Mouse (Mus musculus): ENCODE data around the gene Slc25a10. TPM values are rescaled to one million over a fixed set of nuclear protein-coding genes. Genes with fewer than 3 reads are reported as not detected.
"Not testable (repeated sequence)": the region's sequence is repeated elsewhere in the genome, so short reads cannot be mapped to it uniquely, and the experiment has no call there.

The Slc25a10 gene
- total RNA-seq, 2 experiments from 2014 or later = 5.1 to 7.0 TPM

- intact Hi-C loops (cut with DNase I; ENCODE audit: low total_unique reads) = no loop called here
- no peak for DNase-seq
Measured at GRCm38 (mm10) chr11:120506899-120507298, 15.3 kb downstream of the Slc25a10 start.

GRCm38 (mm10) chr11:120507611-120508289 lies 16.1 kb downstream of the Slc25a10 start:
- DNase-seq = no peak
- intact Hi-C loops (cut with DNase I; ENCODE audit: low total_unique reads) = no loop called here

GRCm38 (mm10) chr11:120508290-120508870 lies 16.7 kb downstream of the Slc25a10 start:
- DNase-seq = no peak
- intact Hi-C loops (cut with DNase I; ENCODE audit: low total_unique reads) = no loop called here

GRCm38 (mm10) chr11:120509940-120510339 lies 18.3 kb downstream of the Slc25a10 start:
- no peak for DNase-seq
- intact Hi-C loops (cut with DNase I; ENCODE audit: low total_unique reads) = loop anchor here (5.0 kb wide), 1 partner anchor 52 kb away; no protein-coding TSS in a partner anchor

GRCm38 (mm10) chr11:120510375-120511030 lies 18.9 kb downstream of the Slc25a10 start:
- intact Hi-C loops (cut with DNase I; ENCODE audit: low total_unique reads) = loop anchor here (5.0 kb wide), 1 partner anchor 52 kb away; no protein-coding TSS in a partner anchor

GRCm38 (mm10) chr11:120512790-120513453 lies 21.3 kb downstream of the Slc25a10 start:
- no peak for DNase-seq
- intact Hi-C loops (cut with DNase I; ENCODE audit: low total_unique reads) = loop anchor here (5.0 kb wide), 1 partner anchor 49 kb away; no protein-coding TSS in a partner anchor

More at GRCm38 (mm10) chr11:120510375-120511030, 18.9 kb downstream of the Slc25a10 start:
- DNase-seq = no peak

- intact Hi-C loops (cut with DNase I; ENCODE audit: low total_unique reads) = loop anchor here (5.0 kb wide), 1 partner anchor 48 kb away; no protein-coding TSS in a partner anchor
- DNase-seq = not testable (repeated sequence)
Measured at GRCm38 (mm10) chr11:120514262-120514661, 22.6 kb downstream of the Slc25a10 start.

- peak; percentile 84 for DNase-seq
- intact Hi-C loops (cut with DNase I; ENCODE audit: low total_unique reads) = loop anchor here (5.0 kb wide), 1 partner anchor 97 kb away; no protein-coding TSS in a partner anchor
Measured at GRCm38 (mm10) chr11:120515611-120516010, 24.0 kb downstream of the Slc25a10 start.

- intact Hi-C loops (cut with DNase I; ENCODE audit: low total_unique reads) = loop anchor here (5.0 kb wide), 1 partner anchor 95 kb away; no protein-coding TSS in a partner anchor
- no peak for DNase-seq
Measured at GRCm38 (mm10) chr11:120517147-120517546, 25.5 kb downstream of the Slc25a10 start.

GRCm38 (mm10) chr11:120518027-120518426 lies 26.4 kb downstream of the Slc25a10 start:
- peak; percentile 59 for DNase-seq
- intact Hi-C loops (cut with DNase I; ENCODE audit: low total_unique reads) = loop anchor here (5.0 kb wide), 1 partner anchor 94 kb away; no protein-coding TSS in a partner anchor

- DNase-seq = no peak
- intact Hi-C loops (cut with DNase I; ENCODE audit: low total_unique reads) = loop anchor here (5.0 kb wide), 1 partner anchor 94 kb away; no protein-coding TSS in a partner anchor
Measured at GRCm38 (mm10) chr11:120518558-120518957, 26.9 kb downstream of the Slc25a10 start.

- DNase-seq = peak; percentile 72
- intact Hi-C loops (cut with DNase I; ENCODE audit: low total_unique reads) = loop anchor here (5.0 kb wide), 1 partner anchor 93 kb away; no protein-coding TSS in a partner anchor
Measured at GRCm38 (mm10) chr11:120519738-120520137, 28.1 kb downstream of the Slc25a10 start.

GRCm38 (mm10) chr11:120520498-120520897 lies 28.9 kb downstream of the Slc25a10 start:
- intact Hi-C loops (cut with DNase I; ENCODE audit: low total_unique reads) = no loop called here
- DNase-seq = no peak

- DNase-seq = peak; percentile 78
- intact Hi-C loops (cut with DNase I; ENCODE audit: low total_unique reads) = no loop called here
Measured at GRCm38 (mm10) chr11:120520967-120521540, 29.4 kb downstream of the Slc25a10 start.

- intact Hi-C loops (cut with DNase I; ENCODE audit: low total_unique reads) = no loop called here
- no peak for DNase-seq
Measured at GRCm38 (mm10) chr11:120522581-120522980, 30.9 kb downstream of the Slc25a10 start.

GRCm38 (mm10) chr11:120525959-120526358 lies 34.3 kb downstream of the Slc25a10 start:
- intact Hi-C loops (cut with DNase I; ENCODE audit: low total_unique reads) = no loop called here
- DNase-seq = no peak

- intact Hi-C loops (cut with DNase I; ENCODE audit: low total_unique reads) = no loop called here
- DNase-seq = no peak
Measured at GRCm38 (mm10) chr11:120527690-120528354, 36.2 kb downstream of the Slc25a10 start.

GRCm38 (mm10) chr11:120528903-120529302 lies 37.3 kb downstream of the Slc25a10 start:
- no peak for DNase-seq
- intact Hi-C loops (cut with DNase I; ENCODE audit: low total_unique reads) = no loop called here

Data from gastrocnemius, postnatal 14 days (tissue).